Mouse (Mus musculus) CH12.LX (cell line): ENCODE results near the gene Pgp.

Experiments used
- CTCF ChIP-seq, 2 experiments: IDR thresholded peaks in 1 of 2; conservative IDR thresholded peaks in 1 of 2; 2 replicates each; pipeline ENCODE4 v1.5.1; 2011 to 2012; ENCODE audit warnings: low read depth in 2 of 2, low read length in 2 of 2, improper control_type of control experiment in 1 of 2, inconsistent platforms in 1 of 2, mild to moderate bottlenecking in 1 of 2, moderate library complexity in 1 of 2
- E2F4 ChIP-seq: IDR thresholded peaks from 2 replicates; pipeline ENCODE4 v1.6.1; 2011; ENCODE audit warnings: low read depth, low read length, improper control_type of control experiment; ENCODE audit not compliant: insufficient replicate concordance
- KAT2A ChIP-seq: IDR thresholded peaks from 2 replicates; pipeline ENCODE4 v1.6.1; 2012; ENCODE audit warnings: low read length, improper control_type of control experiment, inconsistent platforms; ENCODE audit not compliant: insufficient replicate concordance
- SIN3A ChIP-seq: IDR thresholded peaks from 2 replicates; pipeline ENCODE4 v1.6.1; 2012; ENCODE audit warnings: low read length, improper control_type of control experiment, inconsistent platforms
- UBTF ChIP-seq: IDR thresholded peaks from 2 replicates; pipeline ENCODE4 v1.6.1; 2012; ENCODE audit warnings: low read depth, mild to moderate bottlenecking, inconsistent platforms, low read length, improper control_type of control experiment, moderate library complexity

GRCm38 (mm10) chr17:24468636-24469246 lies 1.5 kb upstream of the Pgp start:
- no peak for TF ChIP-seq SIN3A
- TF ChIP-seq CTCF (conservative IDR thresholded peaks at IDR 0.05 in 1 of 2, IDR thresholded peaks at IDR 0.05 in 1 of 2; ENCODE audit: low read depth in 2 of 2, low read length in 2 of 2), result no peak
- TF ChIP-seq UBTF, result no peak
- no peak for TF ChIP-seq KAT2A
- TF ChIP-seq E2F4, result no peak
